Mouse (Mus musculus): ENCODE measurements around the gene Ccdc81. TPM values are rescaled to one million over a fixed set of nuclear protein-coding genes. Genes with fewer than 3 reads are reported as not detected.

Ccdc81 gene
- polyA plus RNA-seq, 2 experiments, result not detected

GRCm38 (mm10) chr7:89879686-89880085 lies 23.7 kb downstream of the Ccdc81 start:
- TF ChIP-seq EP300 (IDR thresholded peaks at IDR 0.05; ENCODE audit: low read depth), result no peak
- no peak for TF ChIP-seq CTCF (IDR thresholded peaks at IDR 0.05; ENCODE audit: low read depth)
- 67% methylated on average over 1 of the region's 1 CpGs for WGBS (ENCODE audit: insufficient replicate concordance)
- no peaks in the 10 kb centered on the region for H3K9me3 ChIP-seq (ENCODE audit: control insufficient read depth, low read length)

DNA sequence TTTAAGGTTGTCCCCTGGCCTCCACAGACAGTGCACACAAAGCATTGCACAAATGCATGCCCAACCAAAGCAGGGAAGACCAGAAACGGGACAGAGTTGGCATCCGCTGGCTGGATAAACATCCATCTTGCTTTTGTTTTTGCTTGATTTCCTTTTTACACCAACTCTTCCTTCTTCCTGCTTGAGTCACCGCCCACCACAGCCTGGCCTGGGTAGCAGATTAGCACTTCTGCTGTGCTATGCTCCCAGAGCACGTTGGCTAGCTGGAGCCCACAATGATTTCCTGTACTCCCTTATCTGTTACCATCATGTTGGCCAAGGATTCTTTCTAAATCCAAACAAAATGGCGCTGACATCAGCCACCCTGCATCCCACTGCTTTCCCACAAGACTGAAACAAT lies 36.2 kb downstream of the Ccdc81 start:
- no peak overlapping the region for H3K4me3 ChIP-seq (ENCODE audit: insufficient read depth in 1 of 2, low read depth in 2 of 2, low read length in 2 of 2)
- no peak overlapping the region for H3K27ac ChIP-seq
- no peaks in the 10 kb centered on the region for H3K9me3 ChIP-seq (ENCODE audit: control insufficient read depth, low read length)
- 19% methylated on average over 5 of the region's 5 CpGs for WGBS (ENCODE audit: insufficient replicate concordance)
- ATAC-seq (ENCODE audit: insufficient read depth), result no peak
- H3K4me1 ChIP-seq (replicated peaks; ENCODE audit: control insufficient read depth in 2 of 2, insufficient read depth in 2 of 2, low read length in 1 of 2), result no peaks in the 10 kb centered on the region
- H3K27me3 ChIP-seq (ENCODE audit: control insufficient read depth, insufficient read depth, low read length), result no peaks in the 10 kb centered on the region
- H3K36me3 ChIP-seq (replicated peaks; ENCODE audit: control insufficient read depth, insufficient read depth, low read depth), result no peaks in the 10 kb centered on the region
- H3K9ac ChIP-seq (replicated peaks), result no peak overlapping the region
- no peak overlapping the region for H3K4me2 ChIP-seq (ENCODE audit: low read depth)
- DNase-seq (ENCODE audit: low read depth in 3 of 3, low spot score in 3 of 3), result no peak
- TF ChIP-seq CTCF (IDR thresholded peaks at IDR 0.05; ENCODE audit: low read depth) (no peak), EP300 (IDR thresholded peaks at IDR 0.05; ENCODE audit: low read depth) (no peak)

More at GRCm38 (mm10) chr7:89879686-89880085, 23.7 kb downstream of the Ccdc81 start:
- H3K4me2 ChIP-seq (ENCODE audit: low read depth), result no peak overlapping the region
- no peaks in the 10 kb centered on the region for H3K4me1 ChIP-seq (replicated peaks; ENCODE audit: control insufficient read depth in 2 of 2, insufficient read depth in 2 of 2, low read length in 1 of 2)
- ATAC-seq (ENCODE audit: insufficient read depth) (no peak), DNase-seq (ENCODE audit: low read depth in 3 of 3, low spot score in 3 of 3) (no peak)
- no peak overlapping the region for H3K27ac ChIP-seq
- no peaks in the 10 kb centered on the region for H3K27me3 ChIP-seq (ENCODE audit: control insufficient read depth, insufficient read depth, low read length)
- no peak overlapping the region for H3K9ac ChIP-seq (replicated peaks)
- no peaks in the 10 kb centered on the region for H3K36me3 ChIP-seq (replicated peaks; ENCODE audit: control insufficient read depth, insufficient read depth, low read depth)
- no peak overlapping the region for H3K4me3 ChIP-seq (ENCODE audit: insufficient read depth in 1 of 2, low read depth in 2 of 2, low read length in 2 of 2)

DNA sequence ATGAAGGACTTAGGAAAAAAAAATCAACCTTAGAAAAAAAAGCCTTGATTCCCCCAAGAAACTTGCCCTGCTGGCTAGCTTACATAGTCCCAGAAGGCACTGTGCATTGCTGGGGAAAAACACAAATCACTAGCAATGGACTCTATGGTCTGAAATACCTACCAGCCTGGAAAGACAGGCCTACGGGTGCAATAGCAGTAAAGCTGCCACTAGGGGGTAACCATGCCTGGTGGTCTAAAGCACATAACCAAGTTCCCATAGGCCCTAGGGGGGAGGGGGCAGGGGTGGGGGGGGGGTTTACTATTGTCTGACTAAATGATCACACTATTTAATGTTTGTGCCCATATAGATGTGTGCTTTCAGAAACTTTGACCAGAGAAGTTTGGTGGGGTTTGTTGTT lies 38.7 kb downstream of the Ccdc81 start:
- no peak for ATAC-seq (ENCODE audit: insufficient read depth)
- TF ChIP-seq CTCF (IDR thresholded peaks at IDR 0.05; ENCODE audit: low read depth) (peak; percentile 34; the same call in 1 of the 2 replicates), EP300 (IDR thresholded peaks at IDR 0.05; ENCODE audit: low read depth) (no peak)
- no peaks in the 10 kb centered on the region for H3K36me3 ChIP-seq (replicated peaks; ENCODE audit: control insufficient read depth, insufficient read depth, low read depth)
- H3K9ac ChIP-seq (replicated peaks), result no peak overlapping the region
- H3K4me3 ChIP-seq (ENCODE audit: insufficient read depth in 1 of 2, low read depth in 2 of 2, low read length in 2 of 2), result no peak overlapping the region
- H3K4me1 ChIP-seq (replicated peaks; ENCODE audit: control insufficient read depth in 2 of 2, insufficient read depth in 2 of 2, low read length in 1 of 2), result no peaks in the 10 kb centered on the region
- H3K4me2 ChIP-seq (ENCODE audit: low read depth), result no peak overlapping the region
- H3K27ac ChIP-seq, result no peak overlapping the region
- no peaks in the 10 kb centered on the region for H3K27me3 ChIP-seq (ENCODE audit: control insufficient read depth, insufficient read depth, low read length)
- no peaks in the 10 kb centered on the region for H3K9me3 ChIP-seq (ENCODE audit: control insufficient read depth, low read length)
- no peak for DNase-seq (ENCODE audit: low read depth in 3 of 3, low spot score in 3 of 3)
- 77% methylated on average over 1 of the region's 1 CpGs for WGBS (ENCODE audit: insufficient replicate concordance)

DNA sequence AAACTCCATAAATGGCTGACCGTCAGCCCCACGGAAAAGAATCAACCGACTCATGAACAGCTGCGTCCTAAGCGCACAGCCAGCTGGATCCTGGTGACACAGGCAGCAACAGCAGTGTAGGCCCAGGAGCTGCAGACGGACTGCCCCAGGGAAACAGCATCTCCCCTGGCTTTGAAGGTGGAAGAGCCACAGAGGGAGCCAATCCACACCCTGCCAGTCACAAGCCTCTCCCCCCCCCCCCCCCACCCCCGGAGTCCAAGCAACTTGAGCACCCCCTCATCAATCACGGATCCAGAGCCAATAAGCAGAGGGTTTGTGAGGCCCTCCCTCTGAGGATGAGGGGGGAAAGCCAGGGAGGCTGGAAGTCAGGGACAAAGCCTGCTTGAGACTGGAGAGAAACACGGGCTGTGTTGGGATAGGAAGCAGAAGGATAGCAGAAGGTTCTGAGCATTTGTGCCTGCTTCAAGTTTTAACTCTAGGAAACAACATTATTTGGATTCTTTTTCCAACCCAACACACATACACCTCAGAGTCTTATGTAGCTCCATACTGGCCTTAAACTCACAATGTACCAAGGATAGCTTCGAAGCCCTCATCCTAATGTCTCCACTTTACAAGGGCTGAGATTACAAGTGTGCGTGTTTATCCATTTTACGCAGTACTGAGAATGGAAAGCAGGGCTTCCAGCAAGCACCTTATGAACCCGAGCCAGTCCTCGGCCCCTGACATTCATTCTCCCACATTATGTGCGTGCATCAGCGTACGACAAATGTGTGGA lies 46.8 kb downstream of the Ccdc81 start:
- 60% methylated on average over 17 of the region's 17 CpGs for WGBS (ENCODE audit: insufficient replicate concordance)
- DNase-seq (ENCODE audit: low read depth in 3 of 3, low spot score in 3 of 3) (no peak), ATAC-seq (ENCODE audit: insufficient read depth) (no peak)
- H3K4me3 ChIP-seq (ENCODE audit: insufficient read depth in 1 of 2, low read depth in 2 of 2, low read length in 2 of 2), result no peak overlapping the region
- H3K9ac ChIP-seq (replicated peaks), result no peak overlapping the region
- H3K4me2 ChIP-seq (ENCODE audit: low read depth), result no peak overlapping the region
- H3K27ac ChIP-seq, result no peak overlapping the region
- no peaks in the 10 kb centered on the region for H3K9me3 ChIP-seq (ENCODE audit: control insufficient read depth, low read length)
- H3K36me3 ChIP-seq (replicated peaks; ENCODE audit: control insufficient read depth, insufficient read depth, low read depth), result no peaks in the 10 kb centered on the region
- H3K27me3 ChIP-seq (ENCODE audit: control insufficient read depth, insufficient read depth, low read length), result no peaks in the 10 kb centered on the region
- no peaks in the 10 kb centered on the region for H3K4me1 ChIP-seq (replicated peaks; ENCODE audit: control insufficient read depth in 2 of 2, insufficient read depth in 2 of 2, low read length in 1 of 2)
- TF ChIP-seq CTCF (IDR thresholded peaks at IDR 0.05; ENCODE audit: low read depth) (no peak), EP300 (IDR thresholded peaks at IDR 0.05; ENCODE audit: low read depth) (no peak)

GRCm38 (mm10) chr7:89855196-89855595 lies 48.2 kb downstream of the Ccdc81 start:
- Histone ChIP-seq H3K4me1 (replicated peaks; ENCODE audit: control insufficient read depth in 2 of 2, insufficient read depth in 2 of 2, low read length in 1 of 2) (no peaks in the 10 kb centered on the region), H3K27me3 (ENCODE audit: control insufficient read depth, insufficient read depth, low read length) (no peaks in the 10 kb centered on the region), H3K36me3 (replicated peaks; ENCODE audit: control insufficient read depth, insufficient read depth, low read depth) (no peaks in the 10 kb centered on the region), H3K4me2 (ENCODE audit: low read depth) (no peak overlapping the region), H3K27ac (no peak overlapping the region), H3K4me3 (ENCODE audit: insufficient read depth in 1 of 2, low read depth in 2 of 2, low read length in 2 of 2) (no peak overlapping the region), H3K9me3 (ENCODE audit: control insufficient read depth, low read length) (no peaks in the 10 kb centered on the region), H3K9ac (replicated peaks) (no peak overlapping the region)
- 65% methylated on average over 1 of the region's 1 CpGs for WGBS (ENCODE audit: insufficient replicate concordance)
- ATAC-seq (ENCODE audit: insufficient read depth) (no peak), DNase-seq (ENCODE audit: low read depth in 3 of 3, low spot score in 3 of 3) (no peak)
- TF ChIP-seq EP300 (IDR thresholded peaks at IDR 0.05; ENCODE audit: low read depth) (no peak), CTCF (IDR thresholded peaks at IDR 0.05; ENCODE audit: low read depth) (no peak)
